Mouse (Mus musculus): ENCODE data around the gene Polr1c.

Polr1c gene

DNA sequence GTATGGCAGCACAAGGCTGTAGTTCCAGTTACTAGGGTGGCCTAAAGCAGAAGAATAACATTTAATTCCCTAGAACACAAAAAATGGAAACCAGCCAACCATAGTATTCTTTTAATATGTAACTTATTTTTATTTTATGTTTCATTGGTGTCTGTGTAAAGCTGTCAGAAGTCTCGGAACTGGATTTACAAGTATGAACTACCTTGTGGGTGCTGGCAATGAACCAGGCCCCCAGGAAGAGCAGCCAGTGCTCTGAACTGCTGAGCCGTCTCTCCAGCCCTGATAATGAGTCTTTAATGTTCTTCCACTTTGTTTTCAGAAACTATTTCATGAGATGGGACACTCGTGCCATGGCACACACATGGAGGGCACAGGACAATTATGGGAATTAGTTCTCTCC, 37.3 kb downstream of the Polr1c start:
- no peak for DNase-seq (ENCODE audit: low spot score)

DNA sequence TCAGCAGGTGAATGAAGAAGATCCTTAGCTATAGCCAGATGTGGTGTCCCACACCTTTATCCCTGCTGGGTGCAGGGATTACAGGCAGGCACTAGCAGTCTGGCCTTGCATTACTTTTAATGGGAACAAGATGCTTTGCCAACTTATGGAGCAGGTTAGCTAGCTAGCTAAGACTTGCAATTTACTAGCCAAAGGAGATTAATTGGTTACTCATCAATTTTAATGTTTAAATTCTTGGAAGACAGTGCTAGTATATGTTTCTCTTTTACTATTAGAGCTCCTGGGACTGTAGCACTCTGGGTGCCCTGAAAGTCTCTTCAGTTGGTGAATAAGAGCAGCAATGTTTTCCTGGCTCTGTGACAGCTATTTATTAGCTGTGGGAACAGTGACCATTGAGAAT, 41.2 kb downstream of the Polr1c start:
- DNase-seq (ENCODE audit: low spot score): no peak

DNA sequence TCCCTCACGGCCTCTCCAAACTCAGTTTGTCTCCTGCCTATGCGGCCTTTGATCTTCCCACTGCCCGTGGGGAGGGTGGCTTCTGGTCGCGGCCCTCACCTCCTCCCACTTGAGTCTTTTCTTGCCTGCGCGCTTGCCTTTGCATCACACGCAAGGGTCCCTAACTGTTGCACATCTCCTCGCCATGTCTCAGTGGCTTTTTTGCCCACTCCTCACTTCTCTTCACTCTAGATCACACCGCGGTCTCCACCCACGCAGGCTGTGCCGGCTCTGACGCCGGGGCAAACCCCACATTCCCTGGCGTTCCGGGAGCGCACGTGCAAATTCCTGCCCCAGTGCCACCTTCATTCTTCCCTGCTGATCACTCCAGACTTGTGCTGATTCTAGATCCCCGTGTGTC, 44.8 kb downstream of the Polr1c start:
- no peak for DNase-seq (ENCODE audit: low spot score)

DNA sequence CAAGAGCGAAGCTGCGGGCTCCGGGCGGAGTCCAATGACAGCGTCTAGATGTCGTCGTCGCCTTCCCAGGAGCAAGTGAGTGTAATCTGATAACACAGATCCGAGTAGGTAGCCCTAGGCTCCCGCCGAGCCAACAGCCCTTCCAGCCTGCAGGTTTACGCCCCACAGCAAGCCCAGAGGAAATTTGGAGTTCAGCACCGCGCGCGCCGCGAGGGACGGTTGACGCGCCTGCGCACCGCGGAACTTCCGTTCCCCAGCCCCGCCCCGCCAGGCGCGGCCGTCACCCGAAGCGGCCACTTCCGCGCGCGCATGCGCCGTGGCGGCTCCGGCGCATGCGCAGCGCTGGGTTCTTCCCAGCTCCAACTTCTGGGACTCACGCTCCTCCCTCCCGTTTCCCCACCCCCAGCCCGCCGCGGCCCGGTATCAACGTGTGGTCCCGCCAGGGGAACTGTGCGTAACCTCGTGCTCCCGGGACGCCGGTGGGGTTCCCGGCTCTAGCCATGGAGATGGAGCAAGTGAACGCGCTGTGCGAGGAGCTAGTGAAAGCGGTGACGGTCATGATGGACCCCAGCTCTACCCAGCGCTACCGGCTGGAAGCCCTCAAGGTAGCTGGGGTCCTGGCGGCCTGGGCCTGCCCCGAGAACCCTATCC, 45.3 kb downstream of the Polr1c start, which contains the start of the genes Polh and Xpo5:
Polh (minus strand) TSS at position 225 of the 651 bp plus-strand sequence.
Xpo5 (plus strand) TSS at position 362 of the 651 bp plus-strand sequence.
- peak; percentile 96 for DNase-seq (ENCODE audit: low spot score)

DNA sequence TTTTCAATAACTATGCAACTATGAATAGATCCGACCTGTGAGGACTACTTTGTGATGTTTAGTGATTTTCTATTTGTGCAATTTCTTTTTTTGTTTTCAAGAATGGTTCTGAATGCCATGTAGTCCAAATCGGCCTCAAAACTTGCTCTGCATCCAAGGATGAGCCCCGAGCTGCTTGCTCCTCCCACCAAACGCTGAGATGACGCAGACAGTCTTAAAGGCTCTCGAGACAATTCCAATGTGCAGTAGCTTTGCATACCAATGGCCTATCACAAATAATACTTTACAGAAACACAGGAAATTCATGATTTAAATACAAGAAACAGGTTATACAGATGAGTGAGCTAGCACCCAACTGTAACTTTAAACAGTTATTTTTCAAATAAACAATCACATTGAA, 46.7 kb downstream of the Polr1c start:
- DNase-seq (ENCODE audit: low spot score): no peak

All from embryo, embryonic 10 days (tissue).